In the genomic region with DNA sequence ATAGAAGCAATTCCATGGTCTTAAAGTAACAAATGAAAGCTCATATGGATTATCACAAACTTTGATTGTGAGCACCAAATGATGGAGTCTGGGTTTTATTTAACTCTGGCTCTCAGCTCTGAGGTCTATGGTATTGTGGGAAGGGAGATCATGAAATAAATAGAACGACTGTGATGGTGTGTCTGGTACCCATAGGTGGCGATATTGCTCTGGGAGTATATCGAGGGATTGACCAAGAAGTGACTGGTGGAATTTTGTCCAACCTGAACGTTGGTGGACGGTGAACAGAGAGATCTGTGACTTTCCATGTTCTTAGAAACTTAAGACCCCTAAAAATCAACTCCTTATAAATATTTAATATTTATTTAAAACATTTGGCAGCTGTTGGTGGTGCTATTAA, we compare ENCODE assay signal across 9 mouse cellular contexts.
A peak's percentile ranks its signal among the peaks of the same experiment; 100 is the strongest.
DNase-seq lines count a peak whose midpoint lies in the region; ATAC-seq and TF ChIP-seq lines count a peak whose summit lies in the region.
"Had no signal": no experiment of that assay in that cellular context is flagged by ENCODE, and none has a peak within 500 bp of the region (broad histone marks: within the 10 kb centered on the region; RNA-seq: fewer than 3 reads in every experiment).

No protein-coding gene starts in this region.

- no peak overlapping the region for H3K4me2 ChIP-seq in midbrain, embryonic 11.5 days
- H3K4me2 ChIP-seq in midbrain, embryonic 16.5 days (ENCODE audit: low read length): no peak overlapping the region
- no peak overlapping the region for H3K4me2 ChIP-seq in liver, postnatal 0 days (ENCODE audit: low read depth, low read length)

- H3K36me3 ChIP-seq in midbrain, embryonic 11.5 days (ENCODE audit: control insufficient read depth, insufficient read depth, low read length): no peaks in the 10 kb centered on the region
- H3K36me3 ChIP-seq in midbrain, embryonic 16.5 days (ENCODE audit: control insufficient read depth, insufficient read depth, low read length): no peaks in the 10 kb centered on the region
- H3K36me3 ChIP-seq in liver, postnatal 0 days (replicated peaks; ENCODE audit: insufficient read depth, low read length): no peaks in the 10 kb centered on the region
- H3K36me3 ChIP-seq: G1E had no signal

- no peaks in the 10 kb centered on the region for H3K4me1 ChIP-seq in midbrain, embryonic 11.5 days (ENCODE audit: control insufficient read depth, insufficient read depth, low read length)
- no peaks in the 10 kb centered on the region for H3K4me1 ChIP-seq in midbrain, embryonic 16.5 days (ENCODE audit: control insufficient read depth, insufficient read depth, low read length)
- no peaks in the 10 kb centered on the region for H3K4me1 ChIP-seq in liver, postnatal 0 days (ENCODE audit: insufficient read depth)

- intact Hi-C loops in gastrocnemius, postnatal 36 days (cut with DNase I): no loop called here

- no peak overlapping the region for H3K9ac ChIP-seq in midbrain, embryonic 11.5 days (ENCODE audit: low read length)
- H3K9ac ChIP-seq in midbrain, embryonic 16.5 days (ENCODE audit: low read depth, low read length): no peak overlapping the region
- no peak overlapping the region for H3K9ac ChIP-seq in liver, postnatal 0 days (replicated peaks)

- peak; percentile 42 for TF ChIP-seq CTCF in liver, postnatal 0 days (IDR thresholded peaks at IDR 0.05; ENCODE audit: low read depth)

- peak; percentile 59; the same call in 1 of the 2 replicates for ATAC-seq in midbrain, embryonic 11.5 days (ENCODE audit: low FRiP score)
- ATAC-seq in midbrain, embryonic 16.5 days: no peak
- no peak for ATAC-seq in liver, postnatal 0 days

- no peak overlapping the region for H3K27ac ChIP-seq in midbrain, embryonic 11.5 days (ENCODE audit: low read depth, low read length)
- H3K27ac ChIP-seq in midbrain, embryonic 16.5 days (ENCODE audit: low read length): no peak overlapping the region
- H3K27ac ChIP-seq in liver, postnatal 0 days (ENCODE audit: low read depth): no peak overlapping the region

- WGBS in midbrain, embryonic 11.5 days: 31% methylated on average over 5 of the region's 5 CpGs
- WGBS in midbrain, embryonic 16.5 days: 36% methylated on average over 5 of the region's 5 CpGs
- 21% methylated on average over 5 of the region's 5 CpGs for WGBS in liver, postnatal 0 days (ENCODE audit: insufficient replicate concordance)

- H3K9me3 ChIP-seq in midbrain, embryonic 11.5 days (ENCODE audit: control insufficient read depth, low read length): no peaks in the 10 kb centered on the region
- no peaks in the 10 kb centered on the region for H3K9me3 ChIP-seq in midbrain, embryonic 16.5 days (replicated peaks; ENCODE audit: control insufficient read depth, low read length, poor library complexity, severe bottlenecking)
- no peaks in the 10 kb centered on the region for H3K9me3 ChIP-seq in liver, postnatal 0 days (ENCODE audit: low read length)

- DNase-seq in gastrocnemius, adult 18-20 months (ENCODE audit: low spot score): peak; percentile 12
- no peak for DNase-seq in gastrocnemius, postnatal 36 days
- DNase-seq in midbrain, embryonic 11.5 days (ENCODE audit: low spot score, missing footprints): no peak
- DNase-seq in cerebellum, adult 9-11 months: peak; percentile 9
- no peak for DNase-seq in liver, postnatal 0 days
- no peak for DNase-seq in frontal cortex, postnatal 25 days (ENCODE audit: low spot score in 2 of 2)
- no peak for DNase-seq in natural killer cell, adult 2 months (ENCODE audit: low spot score in 2 of 2)

- no peak for TF ChIP-seq EP300 in liver, postnatal 0 days (IDR thresholded peaks at IDR 0.05; ENCODE audit: low read depth)

- H3K27me3 ChIP-seq in midbrain, embryonic 11.5 days (ENCODE audit: control insufficient read depth, insufficient read depth, low read length): no peaks in the 10 kb centered on the region
- no peaks in the 10 kb centered on the region for H3K27me3 ChIP-seq in midbrain, embryonic 16.5 days (ENCODE audit: control insufficient read depth, insufficient read depth, low read depth, low read length)
- no peaks in the 10 kb centered on the region for H3K27me3 ChIP-seq in liver, postnatal 0 days (ENCODE audit: insufficient read depth, low read length)

- H3K4me3 ChIP-seq in midbrain, embryonic 11.5 days (ENCODE audit: low read depth, low read length): no peak overlapping the region
- no peak overlapping the region for H3K4me3 ChIP-seq in midbrain, embryonic 16.5 days (ENCODE audit: low read depth, low read length)
- H3K4me3 ChIP-seq in liver, postnatal 0 days (ENCODE audit: low read depth, low read length): no peak overlapping the region

Comparison
In these comparisons a context has a peak if more than half of its experiments do, and no peak if none do; other contexts are left out.
1. DNase-seq: peak in gastrocnemius, adult 18-20 months (single experiment) and cerebellum, adult 9-11 months (single experiment); none in gastrocnemius, postnatal 36 days (0 of 2), midbrain, embryonic 11.5 days (single experiment), liver, postnatal 0 days (single experiment), frontal cortex, postnatal 25 days (0 of 2) and natural killer cell, adult 2 months (0 of 2).